Mouse (Mus musculus) hindbrain, postnatal 0 days (tissue): ENCODE data around the gene Zmym4. TPM values are rescaled to one million over a fixed set of nuclear protein-coding genes. Genes with fewer than 3 reads are reported as not detected.
A peak's percentile ranks its signal among the peaks of the same experiment; 100 is the strongest.

Experiments
- ATAC-seq: fragments of 200-750 bp; cut with Nextera tagmentation; 2 replicates; pipeline ENCODE4 v1.8.0; 2017; ENCODE audit warnings: mild to moderate bottlenecking, moderate TSS enrichment, moderate library complexity
- DNase-seq: peaks from one replicate; pipeline ENCODE4 v3.0.0-alpha.2; 2015; ENCODE audit warnings: low spot score
- H3K27ac ChIP-seq: fragments of 300-500 bp; sonication (generic); 2 replicates; pipeline ENCODE4 v1.5.1; 2014; ENCODE audit warnings: mild to moderate bottlenecking
- H3K27me3 ChIP-seq: fragments of 300-500 bp; sonication (generic); 2 replicates; pipeline ENCODE4 v1.6.1; 2014; ENCODE audit warnings: low read length, mixed read lengths; ENCODE audit not compliant: insufficient read depth
- H3K36me3 ChIP-seq: fragments of 300-500 bp; sonication (generic); 2 replicates; pipeline ENCODE4 v1.6.1; 2014; ENCODE audit warnings: low read length, mixed read lengths; ENCODE audit not compliant: insufficient read depth
- H3K4me1 ChIP-seq: fragments of 300-500 bp; sonication (generic); 2 replicates; pipeline ENCODE4 v1.6.1; 2014; ENCODE audit warnings: antibody characterized with exemption, low read length, mixed read lengths; ENCODE audit not compliant: insufficient read depth
- H3K4me2 ChIP-seq: fragments of 300-500 bp; sonication (generic); 2 replicates; pipeline ENCODE4 v1.6.1; 2014; ENCODE audit warnings: low read depth, mild to moderate bottlenecking, low read length, moderate library complexity, mixed read lengths
- H3K4me3 ChIP-seq: fragments of 300-500 bp; sonication (generic); 2 replicates; pipeline ENCODE4 v1.5.1; 2014; ENCODE audit warnings: low read length
- H3K9ac ChIP-seq: fragments of 300-500 bp; sonication (generic); replicated peaks from 2 replicates; pipeline ENCODE4 v1.6.1; 2014; ENCODE audit warnings: mild to moderate bottlenecking, low read length, moderate library complexity, mixed read lengths
- H3K9me3 ChIP-seq: fragments of 300-500 bp; sonication (generic); 2 replicates; pipeline ENCODE4 v1.6.1; 2016; ENCODE audit warnings: low read length, mixed read lengths
- CTCF ChIP-seq: IDR thresholded peaks from 2 replicates; pipeline ENCODE4 v1.5.1; 2016; ENCODE audit warnings: antibody characterized with exemption, control low read depth, low read depth
- WGBS: fragments of 180-500 bp; shearing (Covaris S2); extraction: QIAGEN DNeasy Blood & Tissue Kit; methylation state at CpG from one replicate; pipeline ENCODE4 v1.1.7; 2014; 5-methylcytosine and 5-hydroxymethylcytosine counted together
- polyA plus RNA-seq: library from polyadenylated mRNA; unstranded; fragments of >200 nt; fragmentation: Nextera tagmentation; extraction: Ambion mirVana; gene quantifications from 2 replicates; pipeline ENCODE4 v1.2.1, GENCODE M21; 2015
- total RNA-seq: library from RNA; depleted of rRNA; stranded (reverse); fragments of >200 nt; gene quantifications from 2 replicates; pipeline ENCODE4 v1.2.3, GENCODE M21; 2014

Gene Zmym4
- total and polyA plus RNA-seq, 2 experiments from 2014 or later, result 20.3 to 42.9 TPM

DNA sequence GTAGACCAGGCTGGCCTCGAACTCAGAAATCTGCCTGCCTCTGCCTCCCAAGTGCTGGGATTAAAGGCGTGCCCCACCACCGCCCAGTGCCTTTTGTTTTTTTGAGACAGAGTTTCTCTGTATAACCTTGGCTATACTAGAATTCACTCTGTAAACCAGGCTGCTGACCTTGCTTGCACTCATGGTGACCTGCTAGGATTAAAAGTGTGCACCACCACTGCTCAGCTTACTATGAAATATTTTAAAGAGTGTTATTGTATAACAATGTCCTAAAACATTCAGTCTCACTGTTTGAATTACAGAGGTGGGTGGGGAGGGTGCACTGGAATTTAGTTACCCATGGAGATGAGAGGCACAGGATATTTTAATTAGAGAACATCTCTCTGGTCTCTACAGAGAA is 25.1 kb downstream of the Zmym4 start:
- Histone ChIP-seq H3K9ac (no peak overlapping the region), H3K4me3 (no peak overlapping the region), H3K27ac (no peak overlapping the region), H3K4me2 (no peak overlapping the region), H3K9me3 (no peaks in the 10 kb centered on the region), H3K36me3 (peaks cover 10% of the 10 kb centered on the region; the same call in 1 of the 2 replicates), H3K4me1 (no peaks in the 10 kb centered on the region), H3K27me3 (no peaks in the 10 kb centered on the region)
- no peak for ATAC-seq
- DNase-seq, result no peak
- TF ChIP-seq CTCF, result no peak
- WGBS, result 92% methylated on average over 3 of the region's 3 CpGs

DNA sequence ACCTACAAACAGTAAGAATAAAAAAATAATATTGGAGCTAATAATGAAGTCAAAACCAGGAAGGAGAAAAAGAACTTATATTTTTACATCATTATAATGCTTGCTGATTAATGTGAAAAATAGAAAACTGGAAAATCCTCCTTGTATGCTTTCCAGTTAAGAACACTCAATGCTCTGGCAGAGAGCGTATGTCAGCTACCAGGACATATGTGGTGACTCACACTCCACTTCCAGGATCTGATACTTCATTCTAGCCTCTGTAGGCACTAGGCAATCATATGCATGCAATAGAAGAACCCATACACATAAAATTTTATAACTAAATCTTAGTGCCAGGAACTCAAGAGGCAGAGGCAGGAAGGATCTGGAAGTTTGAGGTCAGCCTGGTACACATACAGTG is 40.2 kb downstream of the Zmym4 start:
- Histone ChIP-seq H3K9me3 (no peaks in the 10 kb centered on the region), H3K4me2 (no peak overlapping the region), H3K27me3 (no peaks in the 10 kb centered on the region), H3K36me3 (peaks cover 2% of the 10 kb centered on the region; the same call in 1 of the 2 replicates), H3K9ac (no peak overlapping the region), H3K27ac (no peak overlapping the region), H3K4me3 (no peak overlapping the region), H3K4me1 (no peaks in the 10 kb centered on the region)
- 95% methylated on average over 1 of the region's 1 CpGs for WGBS
- DNase-seq (no peak), ATAC-seq (no peak)
- no peak for TF ChIP-seq CTCF

DNA sequence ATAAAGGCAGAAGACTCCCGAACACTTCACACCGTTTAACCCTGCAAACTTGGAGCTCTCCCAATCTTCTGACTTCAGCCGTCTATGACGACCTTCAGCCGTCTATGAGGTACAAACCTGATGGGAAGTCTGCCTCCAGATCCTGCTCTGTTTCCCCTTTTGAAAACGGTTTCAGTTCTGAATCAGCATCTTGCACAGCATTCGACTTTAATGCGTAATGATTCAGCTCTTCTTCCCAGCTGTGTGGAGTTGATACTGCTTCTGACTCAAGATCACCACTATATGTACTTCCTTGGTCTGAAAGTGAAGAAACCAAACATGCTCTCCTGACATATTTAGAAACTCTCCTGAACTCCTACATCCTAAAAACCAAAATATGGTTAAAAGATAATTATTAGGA is 78.1 kb downstream of the Zmym4 start:
- H3K9ac ChIP-seq, result no peak overlapping the region
- ATAC-seq, result no peak
- TF ChIP-seq CTCF, result no peak
- H3K4me3 ChIP-seq, result no peak overlapping the region
- H3K36me3 ChIP-seq, result peaks cover 29% of the 10 kb centered on the region
- 91% methylated on average over 8 of the region's 8 CpGs for WGBS
- no peak overlapping the region for H3K27ac ChIP-seq
- H3K9me3 ChIP-seq, result no peaks in the 10 kb centered on the region
- H3K27me3 ChIP-seq, result no peaks in the 10 kb centered on the region
- DNase-seq, result no peak
- no peaks in the 10 kb centered on the region for H3K4me1 ChIP-seq
- no peak overlapping the region for H3K4me2 ChIP-seq

DNA sequence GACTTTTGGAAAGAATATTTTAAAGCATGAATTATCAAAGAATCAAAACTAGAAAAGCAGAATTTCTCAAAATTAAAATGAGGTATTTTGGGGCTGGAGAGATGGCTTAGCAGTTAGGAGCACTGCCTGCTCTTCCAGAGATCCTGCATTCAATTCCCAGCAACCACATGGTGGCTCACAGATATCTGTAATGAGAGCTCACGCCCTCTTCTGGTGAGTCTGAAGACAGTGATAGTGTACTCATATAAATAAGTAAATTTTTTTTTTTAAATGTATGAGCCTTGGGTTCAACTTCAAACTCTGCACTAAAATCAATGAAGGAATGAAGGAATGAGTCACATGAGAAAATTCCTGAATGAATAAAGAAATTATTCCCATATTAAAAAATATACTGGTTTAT is 82.0 kb downstream of the Zmym4 start:
- ATAC-seq, result no peak

DNA sequence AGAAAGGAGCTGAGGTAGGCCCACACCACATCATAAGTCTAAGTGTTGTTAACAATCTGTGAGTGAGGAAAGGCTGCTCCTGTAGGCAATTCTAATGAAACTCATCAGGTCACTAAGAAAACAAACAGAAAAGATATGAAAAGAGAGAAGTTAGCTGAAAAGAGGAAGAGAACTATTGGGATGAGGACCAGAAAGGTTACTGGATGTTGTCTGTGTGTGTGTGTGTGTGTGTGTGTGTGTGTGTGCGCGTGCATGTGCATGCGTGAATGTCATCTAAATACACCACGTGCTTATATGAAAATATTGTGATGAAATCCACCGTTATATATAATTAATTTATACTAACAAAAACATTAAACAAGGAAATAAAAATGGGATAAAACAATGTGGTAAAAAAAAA is 84.3 kb downstream of the Zmym4 start:
- ATAC-seq, result no peak
- Histone ChIP-seq H3K36me3 (peaks cover 30% of the 10 kb centered on the region), H3K4me1 (no peaks in the 10 kb centered on the region), H3K27me3 (no peaks in the 10 kb centered on the region), H3K9ac (no peak overlapping the region), H3K9me3 (no peaks in the 10 kb centered on the region), H3K4me2 (no peak overlapping the region), H3K4me3 (no peak overlapping the region), H3K27ac (no peak overlapping the region)
- no peak for TF ChIP-seq CTCF
- DNase-seq, result no peak
- WGBS, result 96% methylated on average over 5 of the region's 5 CpGs

More for the DNA sequence above, 82.0 kb downstream of the Zmym4 start:
- Histone ChIP-seq H3K9me3 (no peaks in the 10 kb centered on the region), H3K36me3 (peaks cover 35% of the 10 kb centered on the region), H3K4me3 (no peak overlapping the region), H3K27me3 (no peaks in the 10 kb centered on the region), H3K4me2 (no peak overlapping the region), H3K4me1 (no peaks in the 10 kb centered on the region), H3K27ac (no peak overlapping the region), H3K9ac (no peak overlapping the region)
- TF ChIP-seq CTCF, result peak; percentile 50
- WGBS, result 54% methylated on average over 1 of the region's 1 CpGs
- DNase-seq, result peak; percentile 34

DNA sequence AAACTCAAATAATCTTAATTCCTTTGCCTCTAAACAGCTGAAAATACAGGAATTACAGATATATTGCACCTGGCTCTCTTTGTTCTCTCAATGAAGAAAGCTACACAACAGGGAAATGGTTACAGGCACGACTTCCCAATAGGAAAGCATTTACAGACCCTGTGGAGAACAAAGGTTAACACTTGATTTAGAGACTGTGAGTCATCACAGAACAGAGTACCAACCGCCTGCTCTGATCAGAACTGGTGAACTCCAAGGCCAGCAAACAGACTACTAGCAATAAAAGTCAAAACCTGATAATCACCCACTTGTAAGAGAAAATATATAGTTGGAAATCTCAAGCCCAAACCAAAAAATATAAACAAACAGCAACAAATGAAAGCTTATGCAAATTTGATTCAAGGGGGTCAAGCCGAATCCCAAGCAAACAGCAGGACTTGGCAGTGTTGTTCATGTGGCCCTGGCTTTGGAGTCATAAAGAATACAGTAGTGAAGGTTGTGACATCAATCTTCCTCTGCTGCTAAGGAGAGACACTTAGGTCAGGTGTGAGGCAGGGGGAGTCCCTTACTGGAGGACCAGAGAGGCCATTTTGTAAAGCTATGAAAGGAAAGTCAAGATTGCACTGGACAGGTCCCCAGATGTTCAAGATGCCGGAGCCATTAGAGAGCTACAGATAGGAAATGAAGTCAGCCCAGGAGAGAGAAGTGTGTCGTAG is 88.2 kb downstream of the Zmym4 start:
- no peaks in the 10 kb centered on the region for H3K9me3 ChIP-seq
- H3K27ac ChIP-seq, result no peak overlapping the region
- H3K27me3 ChIP-seq, result no peaks in the 10 kb centered on the region
- TF ChIP-seq CTCF, result no peak
- ATAC-seq (no peak), DNase-seq (no peak)
- peaks cover 48% of the 10 kb centered on the region for H3K36me3 ChIP-seq
- H3K4me2 ChIP-seq, result no peak overlapping the region
- no peaks in the 10 kb centered on the region for H3K4me1 ChIP-seq
- no peak overlapping the region for H3K9ac ChIP-seq
- 85% methylated on average over 5 of the region's 5 CpGs for WGBS
- H3K4me3 ChIP-seq, result no peak overlapping the region

DNA sequence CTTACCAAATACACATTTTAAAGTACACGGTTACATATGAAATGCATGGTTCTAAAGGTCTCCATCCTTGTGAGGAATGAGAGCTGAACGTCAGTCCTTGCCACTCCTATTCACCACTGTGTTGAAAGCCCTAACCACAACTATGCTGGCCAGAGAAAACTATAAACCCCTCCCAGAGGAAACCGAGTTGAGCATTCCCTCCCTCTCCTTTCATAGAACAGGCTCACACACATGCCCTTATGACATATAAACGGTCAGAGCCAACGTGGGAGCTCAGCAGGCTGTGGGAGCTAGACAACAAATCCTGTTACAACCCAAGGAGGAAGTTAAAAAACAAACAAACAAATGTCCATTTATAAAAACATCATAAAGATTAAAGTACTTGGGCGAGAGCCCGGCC is 95.2 kb downstream of the Zmym4 start:
- Histone ChIP-seq H3K4me2 (no peak overlapping the region), H3K4me3 (no peak overlapping the region), H3K27me3 (no peaks in the 10 kb centered on the region), H3K9me3 (no peaks in the 10 kb centered on the region), H3K9ac (no peak overlapping the region), H3K27ac (no peak overlapping the region), H3K4me1 (no peaks in the 10 kb centered on the region), H3K36me3 (peaks cover 32% of the 10 kb centered on the region)
- 69% methylated on average over 7 of the region's 7 CpGs for WGBS
- DNase-seq (no peak), ATAC-seq (no peak)
- no peak for TF ChIP-seq CTCF
